Comparison of ENCODE assay signal across 10 mouse cellular contexts in genomic region chr19:27032621-27033020, GRCm38 (mm10).
DNase-seq lines count a peak whose midpoint lies in the region; ATAC-seq and TF ChIP-seq lines count a peak whose summit lies in the region.
"Had no signal": no experiment of that assay in that cellular context is flagged by ENCODE, and none has a peak within 500 bp of the region (broad histone marks: within the 10 kb centered on the region; RNA-seq: fewer than 3 reads in every experiment).

No protein-coding gene starts in this region.

- no peak overlapping the region for H3K9ac ChIP-seq in midbrain, embryonic 14.5 days (replicated peaks; ENCODE audit: low read length)
- H3K9ac ChIP-seq in midbrain, embryonic 15.5 days, result no peak overlapping the region
- H3K9ac ChIP-seq in stomach, postnatal 0 days (ENCODE audit: low read length), result no peak overlapping the region
- H3K9ac ChIP-seq: liver, embryonic 13.5 days had no signal

- 0 out of 2 replicates have a peak, but pooled peaks cover 5% of the 10 kb centered on the region for H3K4me1 ChIP-seq in midbrain, embryonic 14.5 days (ENCODE audit: control insufficient read depth, insufficient read depth, low read length)
- H3K4me1 ChIP-seq in midbrain, embryonic 15.5 days, result peaks cover 7% of the 10 kb centered on the region; the same call in 1 of the 2 replicates
- no peaks in the 10 kb centered on the region for H3K4me1 ChIP-seq in stomach, postnatal 0 days (replicated peaks; ENCODE audit: control insufficient read depth, insufficient read depth)
- H3K4me1 ChIP-seq: liver, embryonic 13.5 days had no signal

- no peaks in the 10 kb centered on the region for H3K27me3 ChIP-seq in midbrain, embryonic 14.5 days (ENCODE audit: control insufficient read depth, insufficient read depth, low read length)
- H3K27me3 ChIP-seq in midbrain, embryonic 15.5 days (replicated peaks), result no peaks in the 10 kb centered on the region
- H3K27me3 ChIP-seq in stomach, postnatal 0 days (ENCODE audit: control insufficient read depth, insufficient read depth, low read length), result no peaks in the 10 kb centered on the region
- H3K27me3 ChIP-seq: liver, embryonic 13.5 days had no signal

- no peaks in the 10 kb centered on the region for H3K36me3 ChIP-seq in midbrain, embryonic 14.5 days (ENCODE audit: control insufficient read depth, insufficient read depth, low read length)
- no peaks in the 10 kb centered on the region for H3K36me3 ChIP-seq in midbrain, embryonic 15.5 days (replicated peaks)
- H3K36me3 ChIP-seq in stomach, postnatal 0 days (ENCODE audit: control insufficient read depth, insufficient read depth, low read length), result no peaks in the 10 kb centered on the region
- H3K36me3 ChIP-seq: liver, embryonic 13.5 days had no signal

- TF ChIP-seq CTCF in stomach, postnatal 0 days (IDR thresholded peaks at IDR 0.05; ENCODE audit: low read depth), result peak; percentile 62

- TF ChIP-seq EP300 in stomach, postnatal 0 days (optimal IDR thresholded peaks at IDR 0.05), result no peak

- H3K4me3 ChIP-seq in midbrain, embryonic 14.5 days (replicated peaks; ENCODE audit: low read depth, low read length), result no peak overlapping the region
- H3K4me3 ChIP-seq in midbrain, embryonic 15.5 days, result no peak overlapping the region
- no peak overlapping the region for H3K4me3 ChIP-seq in stomach, postnatal 0 days (ENCODE audit: low read depth, low read length)
- H3K4me3 ChIP-seq: liver, embryonic 13.5 days had no signal

- H3K27ac ChIP-seq in midbrain, embryonic 14.5 days (replicated peaks; ENCODE audit: low read depth, low read length), result no peak overlapping the region
- no peak overlapping the region for H3K27ac ChIP-seq in midbrain, embryonic 15.5 days
- no peak overlapping the region for H3K27ac ChIP-seq in stomach, postnatal 0 days (replicated peaks)
- H3K27ac ChIP-seq: liver, embryonic 13.5 days had no signal

- no peaks in the 10 kb centered on the region for H3K9me3 ChIP-seq in midbrain, embryonic 14.5 days (ENCODE audit: control insufficient read depth, low read length)
- H3K9me3 ChIP-seq in midbrain, embryonic 15.5 days, result no peaks in the 10 kb centered on the region
- no peaks in the 10 kb centered on the region for H3K9me3 ChIP-seq in stomach, postnatal 0 days (ENCODE audit: control insufficient read depth, low read length)
- H3K9me3 ChIP-seq: liver, embryonic 13.5 days had no signal

- ATAC-seq in midbrain, embryonic 14.5 days (ENCODE audit: low FRiP score, low TSS enrichment), result no peak
- ATAC-seq in midbrain, embryonic 15.5 days (replicated peaks), result no peak
- ATAC-seq in stomach, postnatal 0 days (ENCODE audit: low FRiP score, low TSS enrichment), result no peak; the same call in 1 of the 2 replicates

- WGBS in midbrain, embryonic 14.5 days, result 78% methylated on average over 5 of the region's 5 CpGs
- 73% methylated on average over 5 of the region's 5 CpGs for WGBS in midbrain, embryonic 15.5 days
- WGBS in stomach, postnatal 0 days, result 58% methylated on average over 5 of the region's 5 CpGs

- H3K4me2 ChIP-seq in midbrain, embryonic 14.5 days (ENCODE audit: low read length), result no peak overlapping the region
- H3K4me2 ChIP-seq in midbrain, embryonic 15.5 days, result no peak overlapping the region
- H3K4me2 ChIP-seq in stomach, postnatal 0 days (replicated peaks; ENCODE audit: low read depth), result no peak overlapping the region
- H3K4me2 ChIP-seq: liver, embryonic 13.5 days had no signal

- peak; percentile 19 for DNase-seq in embryo, embryonic 11 days
- no peak for DNase-seq in embryo, embryonic 9.5 days (ENCODE audit: extremely low spot score)
- peak; percentile 34 for DNase-seq in midbrain, embryonic 14.5 days
- DNase-seq in kidney, postnatal 36 days, result peak; percentile 37 to 57
- DNase-seq in stomach, postnatal 0 days (ENCODE audit: low spot score), result peak; percentile 29
- no peak for DNase-seq in frontal cortex, postnatal 14 days (ENCODE audit: low spot score in 2 of 2)
- DNase-seq in layer of hippocampus, adult 9-10 months (ENCODE audit: low spot score), result no peak
- DNase-seq: cerebellum, adult 11-12 months; liver, embryonic 13.5 days had no signal

Comparison
In these comparisons a context has a peak if more than half of its experiments do, and no peak if none do; other contexts are left out.
1. DNase-seq: peak in embryo, embryonic 11 days (single experiment), midbrain, embryonic 14.5 days (single experiment), kidney, postnatal 36 days (2 of 2) and stomach, postnatal 0 days (single experiment); none in embryo, embryonic 9.5 days (single experiment), frontal cortex, postnatal 14 days (0 of 2) and layer of hippocampus, adult 9-10 months (single experiment).